Mouse (Mus musculus): ENCODE results near the gene Thsd7b. TPM values are rescaled to one million over a fixed set of nuclear protein-coding genes. Genes with fewer than 3 reads are reported as not detected.
"Not testable (repeated sequence)": the region's sequence is repeated elsewhere in the genome, so short reads cannot be mapped to it uniquely, and the experiment has no call there.

Thsd7b gene
- total and polyA plus RNA-seq, 3 experiments = 0.08 to 0.23 (median 0.12) TPM

- DNase-seq = no peak
- Histone ChIP-seq H3K4me1 (ENCODE audit: control insufficient read depth, insufficient read depth, low read length) (no peaks in the 10 kb centered on the region), H3K9ac (ENCODE audit: low read depth, low read length) (no peak overlapping the region), H3K4me3 (no peak overlapping the region), H3K36me3 (ENCODE audit: control insufficient read depth, insufficient read depth, low read length) (no peaks in the 10 kb centered on the region), H3K79me2 (replicated peaks; ENCODE audit: control insufficient read depth, insufficient read depth, low read length) (no peaks in the 10 kb centered on the region), H3K27me3 (ENCODE audit: control insufficient read depth, insufficient read depth, low read length) (no peaks in the 10 kb centered on the region), H3K27ac (no peak overlapping the region)
- intact Hi-C loops (cut with DNase I) = no loop called here
- WGBS = 98% methylated on average over 2 of the region's 2 CpGs
- TF ChIP-seq CTCF (IDR thresholded peaks at IDR 0.05) (no peak), POLR2A (IDR thresholded peaks at IDR 0.05; ENCODE audit: insufficient read depth, low read depth, low read length) (no peak), EP300 (IDR thresholded peaks at IDR 0.05; ENCODE audit: insufficient read depth, low read depth, low read length) (no peak)
Observed at GRCm38 (mm10) chr1:129931003-129931402, 657.9 kb downstream of the Thsd7b start.

GRCm38 (mm10) chr1:129943116-129943515 lies 670.0 kb downstream of the Thsd7b start:
- no peak overlapping the region for H3K27ac ChIP-seq
- WGBS = 39% methylated on average over 9 of the region's 9 CpGs
- H3K4me1 ChIP-seq (ENCODE audit: control insufficient read depth, insufficient read depth, low read length) = no peaks in the 10 kb centered on the region
- no peak overlapping the region for H3K4me3 ChIP-seq
- DNase-seq = no peak
- no peaks in the 10 kb centered on the region for H3K36me3 ChIP-seq (ENCODE audit: control insufficient read depth, insufficient read depth, low read length)
- TF ChIP-seq EP300 (IDR thresholded peaks at IDR 0.05; ENCODE audit: insufficient read depth, low read depth, low read length) (no peak), POLR2A (IDR thresholded peaks at IDR 0.05; ENCODE audit: insufficient read depth, low read depth, low read length) (no peak), CTCF (IDR thresholded peaks at IDR 0.05) (no peak)
- intact Hi-C loops (cut with DNase I) = no loop called here
- no peaks in the 10 kb centered on the region for H3K79me2 ChIP-seq (replicated peaks; ENCODE audit: control insufficient read depth, insufficient read depth, low read length)
- no peaks in the 10 kb centered on the region for H3K27me3 ChIP-seq (ENCODE audit: control insufficient read depth, insufficient read depth, low read length)
- H3K9ac ChIP-seq (ENCODE audit: low read depth, low read length) = no peak overlapping the region

GRCm38 (mm10) chr1:129947026-129947425 lies 673.9 kb downstream of the Thsd7b start:
- WGBS = 36% methylated on average over 4 of the region's 4 CpGs

GRCm38 (mm10) chr1:129955478-129955877 lies 682.4 kb downstream of the Thsd7b start:
- H3K27me3 ChIP-seq (ENCODE audit: control insufficient read depth, insufficient read depth, low read length) = no peaks in the 10 kb centered on the region
- H3K9ac ChIP-seq (ENCODE audit: low read depth, low read length) = no peak overlapping the region
- H3K79me2 ChIP-seq (replicated peaks; ENCODE audit: control insufficient read depth, insufficient read depth, low read length) = no peaks in the 10 kb centered on the region
- no peak for DNase-seq
- WGBS = 89% methylated on average over 1 of the region's 1 CpGs
- no peak overlapping the region for H3K27ac ChIP-seq
- no peak for TF ChIP-seq EP300 (IDR thresholded peaks at IDR 0.05; ENCODE audit: insufficient read depth, low read depth, low read length)
- TF ChIP-seq CTCF (IDR thresholded peaks at IDR 0.05) = no peak
- TF ChIP-seq POLR2A (IDR thresholded peaks at IDR 0.05; ENCODE audit: insufficient read depth, low read depth, low read length) = no peak
- intact Hi-C loops (cut with DNase I) = no loop called here
- no peaks in the 10 kb centered on the region for H3K4me1 ChIP-seq (ENCODE audit: control insufficient read depth, insufficient read depth, low read length)
- H3K36me3 ChIP-seq (ENCODE audit: control insufficient read depth, insufficient read depth, low read length) = no peaks in the 10 kb centered on the region
- no peak overlapping the region for H3K4me3 ChIP-seq

More at GRCm38 (mm10) chr1:129947026-129947425, 673.9 kb downstream of the Thsd7b start:
- TF ChIP-seq CTCF (IDR thresholded peaks at IDR 0.05) = no peak
- no peak for TF ChIP-seq POLR2A (IDR thresholded peaks at IDR 0.05; ENCODE audit: insufficient read depth, low read depth, low read length)
- TF ChIP-seq EP300 (IDR thresholded peaks at IDR 0.05; ENCODE audit: insufficient read depth, low read depth, low read length) = no peak
- Histone ChIP-seq H3K36me3 (ENCODE audit: control insufficient read depth, insufficient read depth, low read length) (no peaks in the 10 kb centered on the region), H3K27me3 (ENCODE audit: control insufficient read depth, insufficient read depth, low read length) (no peaks in the 10 kb centered on the region), H3K9ac (ENCODE audit: low read depth, low read length) (no peak overlapping the region), H3K4me1 (ENCODE audit: control insufficient read depth, insufficient read depth, low read length) (no peaks in the 10 kb centered on the region), H3K79me2 (replicated peaks; ENCODE audit: control insufficient read depth, insufficient read depth, low read length) (no peaks in the 10 kb centered on the region), H3K4me3 (no peak overlapping the region), H3K27ac (no peak overlapping the region)
- no peak for DNase-seq
- intact Hi-C loops (cut with DNase I) = no loop called here

- no peak for DNase-seq
- Histone ChIP-seq H3K27ac (no peak overlapping the region), H3K36me3 (ENCODE audit: control insufficient read depth, insufficient read depth, low read length) (no peaks in the 10 kb centered on the region), H3K27me3 (ENCODE audit: control insufficient read depth, insufficient read depth, low read length) (no peaks in the 10 kb centered on the region), H3K4me3 (no peak overlapping the region), H3K79me2 (replicated peaks; ENCODE audit: control insufficient read depth, insufficient read depth, low read length) (no peaks in the 10 kb centered on the region), H3K9ac (ENCODE audit: low read depth, low read length) (no peak overlapping the region), H3K4me1 (ENCODE audit: control insufficient read depth, insufficient read depth, low read length) (no peaks in the 10 kb centered on the region)
- WGBS = 40% methylated on average over 4 of the region's 4 CpGs
- TF ChIP-seq EP300 (IDR thresholded peaks at IDR 0.05; ENCODE audit: insufficient read depth, low read depth, low read length) (no peak), CTCF (IDR thresholded peaks at IDR 0.05) (no peak), POLR2A (IDR thresholded peaks at IDR 0.05; ENCODE audit: insufficient read depth, low read depth, low read length) (no peak)
- intact Hi-C loops (cut with DNase I) = no loop called here
Observed at GRCm38 (mm10) chr1:129956625-129957024, 683.5 kb downstream of the Thsd7b start.

GRCm38 (mm10) chr1:129959352-129959751 lies 686.2 kb downstream of the Thsd7b start:
- H3K36me3 ChIP-seq (ENCODE audit: control insufficient read depth, insufficient read depth, low read length); H3K27ac ChIP-seq; H3K79me2 ChIP-seq (replicated peaks; ENCODE audit: control insufficient read depth, insufficient read depth, low read length); H3K4me3 ChIP-seq; H3K27me3 ChIP-seq (ENCODE audit: control insufficient read depth, insufficient read depth, low read length); H3K9ac ChIP-seq (ENCODE audit: low read depth, low read length); DNase-seq; intact Hi-C loops (cut with DNase I); H3K4me1 ChIP-seq (ENCODE audit: control insufficient read depth, insufficient read depth, low read length): not testable (repeated sequence)
- 41% methylated on average over 2 of the region's 2 CpGs for WGBS
